Mouse (Mus musculus): Measurements from ENCODE around the gene Tmem251.

Tmem251 gene

DNA sequence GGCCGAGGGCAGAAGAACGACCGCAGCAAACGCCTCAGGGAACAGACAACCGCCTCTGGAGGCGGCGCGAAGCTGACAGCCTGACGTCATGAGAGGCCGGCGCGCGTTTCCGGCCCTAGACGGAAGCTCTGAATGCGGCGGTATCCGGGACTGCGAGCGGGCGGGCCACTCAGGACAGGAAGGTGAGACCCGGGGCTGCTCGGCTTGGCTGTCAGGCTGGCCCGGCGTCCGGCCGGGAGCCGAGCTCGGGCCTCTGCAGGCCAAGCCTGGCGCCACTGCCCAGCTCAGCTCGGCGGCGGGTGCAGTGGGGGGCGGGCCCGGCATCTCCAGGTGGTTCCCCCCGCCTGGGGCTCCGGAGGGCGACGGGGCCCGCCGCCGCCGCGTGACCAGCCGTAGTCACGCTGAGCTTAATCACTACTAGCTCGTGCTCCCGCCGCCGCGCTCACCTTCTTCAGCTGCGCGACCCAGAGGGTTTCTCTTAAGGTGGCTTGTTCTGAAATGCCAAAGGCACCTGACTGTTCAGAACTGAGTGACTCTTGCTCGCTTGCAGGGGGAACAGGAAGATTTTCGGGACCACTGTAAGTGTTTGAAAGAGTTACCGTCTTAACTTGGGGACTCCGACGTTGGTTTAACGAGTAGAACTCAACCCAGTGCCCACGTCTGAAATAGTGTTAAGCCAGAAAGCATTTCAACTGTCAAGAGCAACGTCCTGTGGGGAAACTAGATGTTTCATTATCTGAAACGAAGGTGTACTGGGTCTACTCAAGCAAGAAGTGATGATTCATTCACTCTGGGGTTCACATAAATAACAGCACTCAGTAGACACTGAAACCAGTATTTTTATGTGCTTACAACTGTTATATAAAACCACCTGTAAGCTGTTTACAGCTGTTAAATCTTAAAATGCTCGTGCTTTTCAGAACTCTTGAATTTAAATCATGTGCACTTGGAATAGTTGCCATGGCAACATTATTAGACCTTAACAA lies at the start of gene Tmem251, which contains the start of gene Moap1:
Gene Tmem251 (plus strand): TSS at position 174 of the 986 bp plus-strand sequence.
Gene Moap1 (minus strand): TSS at position 73 of the 986 bp plus-strand sequence.
- peak; percentile 88 to 94 for DNase-seq (ENCODE audit: low spot score in 2 of 2)

DNA sequence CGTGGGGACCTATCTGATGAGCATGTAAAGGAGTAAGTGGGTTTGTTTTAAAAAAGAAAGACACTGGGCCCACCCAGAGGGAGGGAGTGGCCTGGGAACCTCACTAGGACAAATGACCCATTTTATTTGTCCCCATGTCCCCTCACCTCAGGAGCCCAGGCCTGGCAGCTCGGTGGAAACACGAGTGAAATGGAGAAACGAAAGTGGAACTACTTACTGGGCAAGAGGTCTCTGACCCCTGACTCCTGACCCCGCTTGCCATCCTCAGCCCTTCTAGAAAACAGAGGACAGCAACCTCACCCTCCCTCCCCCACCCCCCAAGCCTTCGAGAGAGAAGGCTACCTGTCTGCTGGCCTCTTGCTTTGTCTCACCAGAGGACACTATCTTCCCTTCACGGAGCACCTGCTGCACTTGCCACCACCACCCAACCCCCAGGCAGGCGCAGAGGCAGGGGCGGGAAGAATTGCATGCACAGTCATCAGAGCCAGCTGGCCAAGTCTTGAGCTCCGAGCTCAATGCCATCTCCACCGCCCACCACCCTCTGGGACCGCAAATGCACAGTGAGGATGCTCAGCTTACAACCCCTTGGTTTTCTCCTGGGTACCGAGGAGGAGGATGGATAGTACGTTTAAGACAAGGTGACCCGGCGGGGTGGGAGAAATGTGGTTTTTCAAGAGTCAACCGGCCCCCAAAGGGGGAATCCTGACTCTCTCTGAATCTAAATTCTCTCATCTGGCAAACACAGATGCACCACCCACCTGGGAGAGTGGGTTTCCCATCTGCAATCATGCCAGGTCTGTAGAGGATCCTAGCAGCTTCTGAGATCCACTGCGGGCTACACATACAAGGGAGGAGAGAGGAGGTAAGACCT lies 48.0 kb upstream of the Tmem251 start:
- DNase-seq (ENCODE audit: low spot score in 2 of 2), result no peak

DNA sequence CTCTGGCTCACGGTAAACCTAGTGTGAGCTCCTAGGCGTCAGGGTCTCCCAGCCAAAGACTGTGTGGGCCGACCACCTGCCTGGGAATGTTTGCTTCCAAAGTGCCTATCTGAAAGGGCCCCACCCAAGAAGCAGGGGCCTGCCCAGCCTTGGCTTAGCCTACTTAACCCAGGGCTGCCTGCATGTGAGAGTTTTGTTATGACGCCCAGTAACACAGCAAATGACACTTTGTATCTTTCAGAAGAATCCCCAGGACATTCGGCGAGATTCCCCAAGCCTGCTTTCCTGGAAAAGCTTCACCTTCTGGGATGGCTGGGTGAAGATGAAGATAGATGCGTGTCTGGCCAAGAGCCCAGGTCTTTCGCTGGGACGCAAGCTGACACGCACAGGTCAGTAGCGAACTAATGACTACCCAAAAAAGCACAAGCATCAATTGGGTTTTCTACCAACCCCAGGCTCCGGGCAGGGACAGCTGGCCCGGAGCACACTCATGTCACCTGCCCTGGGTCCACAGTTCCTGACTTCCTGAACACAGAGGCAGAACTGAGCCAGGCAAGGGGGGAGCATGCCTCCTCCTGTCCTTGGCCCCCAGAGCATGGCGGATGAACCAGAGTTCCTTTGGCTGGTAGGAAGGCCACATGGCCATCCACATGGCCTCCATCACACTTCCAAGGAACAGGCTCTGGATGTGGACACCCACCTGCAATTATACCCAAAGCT lies 46.8 kb upstream of the Tmem251 start:
- no peak for DNase-seq (ENCODE audit: low spot score in 2 of 2)

GRCm38 (mm10) chr12:102697381-102697780 lies 46.2 kb upstream of the Tmem251 start:
- DNase-seq (ENCODE audit: low spot score in 2 of 2), result no peak

DNA sequence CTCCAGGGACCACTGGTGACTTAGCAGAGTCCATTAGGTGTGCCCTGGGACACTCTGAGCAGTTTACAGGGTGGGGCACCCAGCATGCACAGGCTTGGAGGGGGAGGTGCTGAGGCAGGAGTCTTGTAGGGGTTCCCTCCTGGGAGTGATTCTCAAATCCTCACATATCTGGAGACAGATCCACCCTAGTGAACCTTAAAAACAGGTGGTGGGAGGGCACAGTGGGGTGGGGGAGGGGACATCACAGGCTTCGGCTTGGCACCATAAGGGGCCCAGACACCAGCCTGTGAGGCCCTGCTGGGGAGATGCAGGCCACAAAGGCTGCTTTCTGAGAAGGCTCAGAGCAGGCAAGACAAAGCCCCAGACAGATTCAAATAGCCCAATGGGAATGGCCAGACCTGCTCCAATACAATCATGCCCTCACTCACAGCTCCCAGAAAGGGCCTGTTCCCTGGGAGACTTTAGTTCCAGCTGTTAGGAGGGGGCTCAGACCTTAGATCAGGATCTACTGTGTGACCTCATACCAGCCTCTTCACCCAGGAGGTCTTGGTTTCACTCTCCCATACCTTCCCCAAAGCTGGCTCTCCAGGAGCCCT lies 45.4 kb upstream of the Tmem251 start:
- DNase-seq (ENCODE audit: low spot score in 2 of 2), result no peak

DNA sequence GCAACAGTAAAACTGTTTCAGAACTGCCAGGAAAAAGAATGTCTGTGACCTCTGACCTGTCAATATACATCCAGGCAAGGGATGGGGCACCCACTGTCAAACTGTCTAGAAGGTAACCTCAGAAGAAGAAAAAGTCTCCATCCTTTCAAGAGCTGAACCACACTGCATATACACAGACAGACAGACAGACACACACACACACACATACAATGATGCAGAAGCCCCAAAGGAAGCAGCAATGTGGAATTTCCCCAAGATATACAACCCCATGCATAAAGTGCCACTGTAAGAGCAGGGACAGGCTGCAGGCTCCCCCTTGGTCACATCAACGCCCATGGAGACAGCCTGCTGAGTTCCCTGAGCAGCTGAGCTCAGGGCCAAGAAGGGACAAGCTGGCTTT lies 44.4 kb upstream of the Tmem251 start:
- DNase-seq (ENCODE audit: low spot score in 2 of 2), result no peak

GRCm38 (mm10) chr12:102700453-102700852 lies 43.1 kb upstream of the Tmem251 start:
- DNase-seq (ENCODE audit: low spot score in 2 of 2), result no peak

DNA sequence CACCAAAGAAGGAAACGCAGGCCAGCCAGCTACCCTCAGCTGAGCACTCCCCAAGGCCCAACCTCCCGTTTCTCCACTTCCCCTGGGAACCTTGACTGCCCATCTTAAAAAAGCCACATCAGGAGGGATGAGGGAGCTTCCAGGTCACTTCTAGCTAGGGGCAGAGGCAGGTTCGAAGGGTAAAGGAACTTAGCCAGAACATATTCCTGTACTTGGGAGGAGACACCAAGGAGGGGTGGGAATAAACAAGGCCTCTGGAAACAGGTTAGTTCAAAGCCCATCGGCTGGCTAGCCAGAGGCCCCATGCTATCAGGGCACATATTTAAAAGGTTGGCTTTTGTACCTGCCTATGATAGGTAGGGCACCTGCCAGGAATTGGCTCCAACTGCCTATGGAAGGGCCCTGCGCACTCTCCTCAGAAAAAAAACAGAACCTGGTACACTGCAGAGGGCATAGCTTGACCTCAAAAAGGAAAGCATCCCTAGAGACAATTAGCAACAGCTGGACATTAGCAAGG lies 41.8 kb upstream of the Tmem251 start:
- DNase-seq (ENCODE audit: low spot score in 2 of 2), result no peak

DNA sequence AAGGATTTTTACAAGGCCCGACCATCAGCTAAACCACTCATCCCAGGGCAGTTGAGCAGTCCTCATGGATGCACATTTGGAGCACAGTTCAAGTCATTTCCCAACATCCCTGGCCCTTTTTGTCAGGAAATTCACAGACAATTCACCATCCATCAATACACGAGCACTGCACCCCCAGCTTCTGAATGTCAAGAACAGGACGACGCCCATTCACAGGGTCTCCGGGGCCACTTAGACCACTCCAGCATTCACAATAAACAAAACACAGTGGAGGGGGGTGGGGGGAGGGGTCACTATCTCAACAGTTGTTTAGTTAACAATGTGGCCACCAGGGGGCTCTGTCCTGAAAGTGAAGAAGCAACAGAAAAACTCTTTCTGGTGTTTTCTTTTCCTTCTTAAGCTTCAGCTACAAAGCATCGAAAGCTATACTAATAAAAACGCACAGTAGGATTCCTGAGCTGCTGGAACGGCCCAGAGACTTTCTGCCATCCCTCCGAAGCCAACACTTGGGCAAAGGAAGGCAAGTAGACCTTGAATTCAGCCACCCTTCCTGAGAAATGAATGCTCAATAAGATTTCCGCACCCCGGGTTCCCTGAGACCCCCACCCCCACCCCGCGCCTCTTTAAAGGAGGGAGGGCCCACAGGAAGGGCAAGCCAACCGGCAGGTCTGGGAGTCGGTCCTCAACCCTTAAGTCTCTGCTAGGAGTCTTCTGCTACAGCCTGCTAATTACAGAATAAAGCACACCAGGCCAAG lies 41.0 kb upstream of the Tmem251 start:
- peak; percentile 80 to 93 for DNase-seq (ENCODE audit: low spot score in 2 of 2)

GRCm38 (mm10) chr12:102703111-102703412 lies 40.5 kb upstream of the Tmem251 start:
- no peak for DNase-seq (ENCODE audit: low spot score in 2 of 2)

- peak in 1 of 2 experiments; percentile 69 for DNase-seq (ENCODE audit: low spot score in 2 of 2)
Measured at GRCm38 (mm10) chr12:102703441-102703840, 40.1 kb upstream of the Tmem251 start.

GRCm38 (mm10) chr12:102703921-102704408 lies 39.6 kb upstream of the Tmem251 start:
- peak in 1 of 2 experiments; percentile 66 for DNase-seq (ENCODE audit: low spot score in 2 of 2)

DNA sequence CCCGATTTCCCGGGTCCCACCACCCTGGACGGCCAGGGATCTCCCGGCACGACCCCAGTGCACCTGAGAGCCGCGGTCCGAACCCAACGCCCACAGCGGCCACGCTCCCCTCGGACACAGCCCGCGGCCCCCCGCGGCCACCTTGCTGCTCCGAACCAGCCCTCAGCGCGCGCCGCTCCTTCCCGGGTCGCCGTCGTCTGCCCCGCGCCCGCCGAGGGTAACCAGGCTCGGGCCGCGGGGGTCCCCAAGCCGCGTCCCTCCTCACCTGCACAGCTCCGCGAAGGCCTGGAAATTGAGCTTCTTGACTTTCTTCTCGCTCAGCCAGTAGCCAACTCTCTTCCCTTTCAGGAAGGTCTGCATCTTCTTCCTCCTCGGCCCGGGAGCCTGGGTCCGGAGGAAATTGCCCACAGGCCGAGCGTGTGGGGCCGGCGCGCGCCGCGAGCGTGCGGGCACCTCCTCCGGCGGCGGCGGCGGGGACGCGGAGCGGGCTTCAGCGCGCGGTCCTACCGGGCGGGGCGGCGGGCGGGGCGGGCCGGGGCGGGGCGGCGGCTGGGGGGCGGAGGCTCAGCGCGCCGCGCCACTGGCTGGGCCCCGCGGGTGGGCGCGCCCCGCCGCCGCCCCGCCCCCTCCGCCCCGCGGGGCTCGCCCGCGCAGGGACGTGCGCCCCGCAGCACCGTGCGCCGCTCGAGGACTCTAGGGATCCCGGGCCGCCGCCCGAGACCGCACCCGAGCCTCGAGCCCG lies 38.9 kb upstream of the Tmem251 start, which contains the start of gene Itpk1:
Gene Itpk1 (minus strand): TSS at position 474 of the 742 bp plus-strand sequence.
- DNase-seq (ENCODE audit: low spot score in 2 of 2), result peak; percentile 60 to 85

GRCm38 (mm10) chr12:102705216-102705871 lies 38.2 kb upstream of the Tmem251 start:
- peak; percentile 86 to 97 for DNase-seq (ENCODE audit: low spot score in 2 of 2)

DNA sequence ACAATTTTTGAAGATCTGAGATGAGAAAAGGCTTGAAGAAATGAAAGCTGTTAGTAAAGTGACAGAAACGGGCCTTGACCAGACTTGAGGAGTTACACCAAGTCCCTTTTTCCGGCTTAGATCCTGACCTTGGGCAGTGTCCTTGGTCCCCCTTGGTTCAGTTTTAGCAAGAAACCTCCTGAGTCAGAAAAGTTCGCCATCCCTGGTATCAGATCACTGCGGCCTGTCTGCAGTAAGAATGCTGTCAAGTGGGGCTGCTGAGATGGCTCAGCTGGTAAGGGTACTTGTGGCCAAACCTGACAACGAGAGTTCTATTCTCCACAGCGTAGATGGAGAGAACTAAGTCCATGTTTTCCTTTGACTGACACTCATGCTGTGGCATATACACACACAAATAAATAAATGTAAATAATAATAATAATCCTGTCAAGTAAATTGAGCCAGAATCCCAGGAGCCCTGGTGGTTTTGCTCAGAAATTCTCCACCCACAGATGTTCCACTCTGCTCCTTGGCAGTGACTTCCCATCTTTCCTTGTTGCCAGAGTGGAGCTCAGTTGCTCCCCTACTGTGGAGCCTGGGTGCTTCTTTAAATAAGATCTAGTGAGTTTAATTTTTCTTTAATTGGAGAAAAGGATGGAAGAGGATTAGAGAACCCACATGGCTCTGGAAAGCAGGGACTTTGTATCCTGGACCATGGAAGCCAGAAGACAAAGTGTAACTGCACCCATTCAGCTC lies 37.5 kb upstream of the Tmem251 start:
- no peak for DNase-seq (ENCODE audit: low spot score in 2 of 2)

DNA sequence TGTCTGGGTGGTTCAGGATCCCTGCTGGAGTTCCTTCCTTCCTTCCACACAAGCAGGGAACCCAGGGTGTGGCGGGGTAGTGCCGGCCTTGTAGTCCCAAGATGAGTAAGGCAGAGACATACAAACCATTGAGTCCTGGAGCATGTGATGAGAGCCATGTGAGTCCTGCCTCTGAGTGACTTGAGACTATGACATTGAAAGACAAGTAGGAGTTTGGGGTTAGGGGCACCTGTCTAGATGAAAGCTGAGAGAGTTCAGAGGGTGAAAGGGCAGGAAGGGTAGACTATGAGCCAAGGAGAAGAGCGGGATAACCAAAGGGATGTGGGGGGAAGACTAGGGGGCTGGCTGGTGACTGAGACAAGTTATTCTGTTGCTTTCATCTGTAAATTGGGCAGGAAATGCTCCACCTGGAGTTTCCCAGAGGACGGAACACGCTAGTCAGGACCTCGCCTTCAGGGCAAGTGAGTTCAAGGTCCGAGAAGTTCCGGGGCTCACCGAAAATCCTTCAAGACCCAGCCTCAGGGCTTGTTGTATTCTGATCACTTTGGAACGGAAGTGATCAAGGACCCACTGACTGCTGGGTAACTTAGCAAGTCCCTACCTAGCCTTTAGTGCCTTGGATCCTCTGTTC lies 36.6 kb upstream of the Tmem251 start:
- DNase-seq (ENCODE audit: low spot score in 2 of 2), result no peak

DNA sequence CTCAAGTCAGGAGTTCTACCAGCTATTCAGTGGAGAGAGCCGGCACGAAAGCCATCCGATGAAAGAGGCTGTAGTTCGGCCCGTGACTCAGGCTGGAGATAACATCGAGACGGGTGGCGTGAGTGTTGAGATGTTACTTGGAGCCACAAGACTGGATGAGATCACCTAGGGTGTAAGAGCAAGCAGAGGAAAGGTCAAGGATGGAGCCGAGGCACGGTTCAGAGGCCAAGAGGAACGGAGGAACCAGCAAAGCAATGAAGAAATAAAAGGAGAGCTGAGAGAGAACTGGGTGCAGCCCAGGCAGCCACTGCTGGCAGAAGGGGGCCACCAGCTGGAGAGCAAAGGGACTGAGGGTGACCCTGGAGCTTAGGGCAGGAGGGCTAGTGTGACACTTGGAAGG lies 35.3 kb upstream of the Tmem251 start:
- no peak for DNase-seq (ENCODE audit: low spot score in 2 of 2)

DNA sequence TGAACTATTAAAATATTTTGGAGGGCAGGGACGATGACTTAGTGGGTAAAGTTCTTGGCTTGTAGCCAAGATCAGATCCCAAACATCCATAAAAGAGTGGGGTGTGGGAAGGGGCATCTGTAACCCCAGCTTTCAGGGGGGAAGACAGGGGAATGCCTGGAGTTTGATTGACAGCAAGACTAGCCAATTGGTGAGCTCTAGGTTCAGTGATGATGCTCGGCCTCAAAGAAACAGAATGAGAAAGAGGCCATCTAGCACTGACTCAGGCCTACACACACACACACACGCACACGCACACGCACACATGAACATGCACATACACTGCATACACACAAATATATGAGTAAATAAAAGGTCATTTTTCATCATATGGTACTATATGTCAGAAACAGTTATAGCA lies 33.7 kb upstream of the Tmem251 start:
- no peak for DNase-seq (ENCODE audit: low spot score in 2 of 2)
